In genomic region chr9:98314059-98314650, GRCm38 (mm10) we compare ENCODE assay signal across 13 mouse cellular contexts. TPM values are rescaled to one million over a fixed set of nuclear protein-coding genes. Genes with fewer than 3 reads are reported as not detected.
DNase-seq lines count a peak whose midpoint lies in the region; ATAC-seq and TF ChIP-seq lines count a peak whose summit lies in the region.
"Had no signal": no experiment of that assay in that cellular context is flagged by ENCODE, and none has a peak within 500 bp of the region (broad histone marks: within the 10 kb centered on the region; RNA-seq: fewer than 3 reads in every experiment).

No protein-coding gene starts in this region.

- no peak overlapping the region for H3K4me2 ChIP-seq in stomach, embryonic 15.5 days
- H3K4me2 ChIP-seq in stomach, postnatal 0 days (replicated peaks; ENCODE audit: low read depth) = no peak overlapping the region
- peak overlapping the region; percentile 67 for H3K4me2 ChIP-seq in liver, embryonic 13.5 days
- H3K4me2 ChIP-seq: lung, embryonic 14.5 days had no signal

- no peaks in the 10 kb centered on the region for H3K9me3 ChIP-seq in stomach, embryonic 15.5 days
- H3K9me3 ChIP-seq in stomach, postnatal 0 days (ENCODE audit: control insufficient read depth, low read length) = no peaks in the 10 kb centered on the region
- H3K9me3 ChIP-seq in liver, embryonic 13.5 days (replicated peaks) = no peaks in the 10 kb centered on the region

- no peak for TF ChIP-seq EP300 in stomach, postnatal 0 days (optimal IDR thresholded peaks at IDR 0.05)

- H3K4me3 ChIP-seq in stomach, embryonic 15.5 days (replicated peaks) = no peak overlapping the region
- H3K4me3 ChIP-seq in stomach, postnatal 0 days (ENCODE audit: low read depth, low read length) = no peak overlapping the region
- peak overlapping the region; percentile 35 for H3K4me3 ChIP-seq in liver, embryonic 13.5 days (replicated peaks)

- WGBS in stomach, embryonic 15.5 days = 78% methylated on average over 7 of the region's 7 CpGs
- 76% methylated on average over 7 of the region's 7 CpGs for WGBS in stomach, postnatal 0 days
- 29% methylated on average over 7 of the region's 7 CpGs for WGBS in liver, embryonic 13.5 days (ENCODE audit: insufficient replicate concordance)

- no peak overlapping the region for H3K9ac ChIP-seq in stomach, embryonic 15.5 days
- no peak overlapping the region for H3K9ac ChIP-seq in stomach, postnatal 0 days (ENCODE audit: low read length)
- H3K9ac ChIP-seq in liver, embryonic 13.5 days = peak overlapping the region; percentile 63
- H3K9ac ChIP-seq: lung, embryonic 14.5 days had no signal

- H3K4me1 ChIP-seq in stomach, embryonic 15.5 days = no peaks in the 10 kb centered on the region
- H3K4me1 ChIP-seq in stomach, postnatal 0 days (replicated peaks; ENCODE audit: control insufficient read depth, insufficient read depth) = no peaks in the 10 kb centered on the region
- H3K4me1 ChIP-seq in liver, embryonic 13.5 days (replicated peaks) = peaks cover 78% of the 10 kb centered on the region

- H3K36me3 ChIP-seq in stomach, embryonic 15.5 days = no peaks in the 10 kb centered on the region
- H3K36me3 ChIP-seq in stomach, postnatal 0 days (ENCODE audit: control insufficient read depth, insufficient read depth, low read length) = no peaks in the 10 kb centered on the region
- peaks cover 64% of the 10 kb centered on the region for H3K36me3 ChIP-seq in liver, embryonic 13.5 days

- 0 out of 2 replicates have a peak, but pooled peaks have one; percentile 50 for ATAC-seq in stomach, embryonic 15.5 days (ENCODE audit: insufficient read depth, low FRiP score, low read depth)
- no peak for ATAC-seq in stomach, postnatal 0 days (ENCODE audit: low FRiP score, low TSS enrichment)
- peak; percentile 65 for ATAC-seq in liver, embryonic 13.5 days (ENCODE audit: low read depth)
- ATAC-seq: CD4-positive, CD25-positive, alpha-beta regulatory T cell, adult 4 months; inflammation-experienced regulatory T-cells, adult 6 months had no signal

- H3K27me3 ChIP-seq in stomach, embryonic 15.5 days (replicated peaks) = no peaks in the 10 kb centered on the region
- no peaks in the 10 kb centered on the region for H3K27me3 ChIP-seq in stomach, postnatal 0 days (ENCODE audit: control insufficient read depth, insufficient read depth, low read length)
- H3K27me3 ChIP-seq in liver, embryonic 13.5 days = no peaks in the 10 kb centered on the region

- no peak overlapping the region for H3K27ac ChIP-seq in stomach, embryonic 15.5 days
- H3K27ac ChIP-seq in stomach, postnatal 0 days (replicated peaks) = no peak overlapping the region
- H3K27ac ChIP-seq in liver, embryonic 13.5 days = peak overlapping the region; percentile 94

- DNase-seq in stomach, postnatal 0 days (ENCODE audit: low spot score) = no peak
- DNase-seq in c-Kit-positive CD71-positive TER-119-negative erythroid progenitor cells, embryonic 14.5 days (ENCODE audit: low read depth) = peak; percentile 49
- peak; percentile 40 for DNase-seq in liver, embryonic 13.5 days
- DNase-seq in B cell, adult 2 months = no peak
- no peak for DNase-seq in thymus, postnatal 25 days
- no peak for DNase-seq in lung, adult 18-20 months
- DNase-seq: cerebellum, adult 8-10 months; heart, postnatal 4 days; lung, embryonic 14.5 days; thymus, postnatal 4 days had no signal

- TF ChIP-seq CTCF in stomach, postnatal 0 days (IDR thresholded peaks at IDR 0.05; ENCODE audit: low read depth) = no peak

RNA-seq across cellular contexts. Expression of gene Nmnat3, which starts 26.9 kb away (rescaled TPM):
- 11.9 and 12.2 TPM in 2 replicates for polyA plus RNA-seq in stomach, embryonic 15.5 days (2015; fragmentation: Nextera tagmentation; extraction: Ambion mirVana)
- 7.1 and 7.7 TPM in 2 replicates for polyA plus RNA-seq in stomach, postnatal 0 days (2015; fragmentation: Nextera tagmentation; extraction: Ambion mirVana)
- 31.1 and 31.6 TPM in 2 replicates for polyA plus RNA-seq in liver, embryonic 13.5 days (2015; fragmentation: Nextera tagmentation; extraction: Ambion mirVana)

Comparison
In these comparisons a context has a peak if more than half of its experiments do, and no peak if none do; other contexts are left out.
1. DNase-seq: peak in c-Kit-positive CD71-positive TER-119-negative erythroid progenitor cells, embryonic 14.5 days (single experiment) and liver, embryonic 13.5 days (single experiment); none in stomach, postnatal 0 days (single experiment), B cell, adult 2 months (0 of 2), thymus, postnatal 25 days (single experiment) and lung, adult 18-20 months (0 of 2).